Mouse (Mus musculus) heart, adult 18-20 months (tissue): Measurements from ENCODE around the gene Rita1. TPM values are rescaled to one million over a fixed set of nuclear protein-coding genes. Genes with fewer than 3 reads are reported as not detected.

Experiments used
- DNase-seq, 2 experiments: peaks; one replicate each; pipeline ENCODE4 v3.0.0; 2021 to 2022; ENCODE audit warnings: mixed read lengths in 1 of 2
- total RNA-seq, 2 experiments: library from RNA; stranded (reverse); gene quantifications; 2 replicates each; pipeline ENCODE4 v1.2.3; 2021

The Rita1 gene
- total RNA-seq, 2 experiments from 2014 or later: 13.4 to 16.3 TPM

- peak; percentile 41 to 69 for DNase-seq
Measured at GRCm38 (mm10) chr5:120570289-120570897, 42.0 kb downstream of the Rita1 start.

GRCm38 (mm10) chr5:120569791-120570190 is 42.6 kb downstream of the Rita1 start:
- DNase-seq: no peak

GRCm38 (mm10) chr5:120568964-120569363 is 43.4 kb downstream of the Rita1 start:
- no peak for DNase-seq

- DNase-seq: peak in 1 of 2 experiments; percentile 22
Measured at GRCm38 (mm10) chr5:120568336-120568768, 44.0 kb downstream of the Rita1 start.

GRCm38 (mm10) chr5:120567761-120568211 is 44.6 kb downstream of the Rita1 start:
- peak in 1 of 2 experiments; percentile 23 for DNase-seq

- peak in 1 of 2 experiments; percentile 82 for DNase-seq
Measured at GRCm38 (mm10) chr5:120567253-120567701, 45.1 kb downstream of the Rita1 start.

GRCm38 (mm10) chr5:120566681-120567252 is 45.6 kb downstream of the Rita1 start:
- DNase-seq: peak; percentile 54 to 69

- DNase-seq: peak; percentile 58 to 63
Measured at GRCm38 (mm10) chr5:120566101-120566500, 46.3 kb downstream of the Rita1 start.

GRCm38 (mm10) chr5:120565171-120565905 is 47.1 kb downstream of the Rita1 start:
- DNase-seq: no peak

GRCm38 (mm10) chr5:120563914-120564311 is 48.5 kb downstream of the Rita1 start:
- no peak for DNase-seq

- peak; percentile 83 to 88 for DNase-seq
Measured at GRCm38 (mm10) chr5:120562956-120563913, 49.2 kb downstream of the Rita1 start.

- peak; percentile 86 to 92 for DNase-seq
Measured at GRCm38 (mm10) chr5:120560616-120561311, 51.6 kb downstream of the Rita1 start.

GRCm38 (mm10) chr5:120560129-120560615 is 52.2 kb downstream of the Rita1 start:
- peak; percentile 24 to 36 for DNase-seq

GRCm38 (mm10) chr5:120558762-120559161 is 53.6 kb downstream of the Rita1 start:
- peak; percentile 30 to 63 for DNase-seq

GRCm38 (mm10) chr5:120558041-120558440 is 54.3 kb downstream of the Rita1 start:
- DNase-seq: no peak

- no peak for DNase-seq
Measured at GRCm38 (mm10) chr5:120555871-120556270, 56.5 kb downstream of the Rita1 start.

GRCm38 (mm10) chr5:120550673-120551072 is 61.7 kb downstream of the Rita1 start:
- no peak for DNase-seq

GRCm38 (mm10) chr5:120550137-120550536 is 62.3 kb downstream of the Rita1 start:
- DNase-seq: no peak

- no peak for DNase-seq
Measured at GRCm38 (mm10) chr5:120548236-120548850, 64.0 kb downstream of the Rita1 start.
